In genomic region chr14:15333130-15333529, GRCm38 (mm10) we compare ENCODE assay signal across 18 mouse cellular contexts.
"Had no signal": no experiment of that assay in that cellular context is flagged by ENCODE, and none has a peak within 500 bp of the region (broad histone marks: within the 10 kb centered on the region; RNA-seq: fewer than 3 reads in every experiment).

No protein-coding gene starts in this region.

- H3K27ac ChIP-seq: liver, embryonic 14.5 days; lung, embryonic 15.5 days; macrophage; midbrain, embryonic 12.5 days; neural tube, embryonic 13.5 days; neural tube, embryonic 15.5 days had no signal

- H3K4me1 ChIP-seq: lung, embryonic 15.5 days; megakaryocyte, embryonic 14.5 days; midbrain, embryonic 12.5 days; neural tube, embryonic 13.5 days; neural tube, embryonic 15.5 days had no signal

- H3K27me3 ChIP-seq: lung, embryonic 15.5 days; megakaryocyte, embryonic 14.5 days; midbrain, embryonic 12.5 days; neural tube, embryonic 13.5 days; neural tube, embryonic 15.5 days had no signal

- H3K9me3 ChIP-seq: lung, embryonic 15.5 days; midbrain, embryonic 12.5 days; neural tube, embryonic 13.5 days; neural tube, embryonic 15.5 days had no signal

- H3K4me2 ChIP-seq: lung, embryonic 15.5 days; midbrain, embryonic 12.5 days; neural tube, embryonic 13.5 days; neural tube, embryonic 15.5 days had no signal

- H3K9ac ChIP-seq: liver, embryonic 14.5 days; lung, embryonic 15.5 days; midbrain, embryonic 12.5 days; neural tube, embryonic 13.5 days; neural tube, embryonic 15.5 days had no signal

- H3K36me3 ChIP-seq: lung, embryonic 15.5 days; midbrain, embryonic 12.5 days; neural tube, embryonic 13.5 days; neural tube, embryonic 15.5 days had no signal

- ATAC-seq: lung, postnatal 0 days; midbrain, embryonic 16.5 days had no signal

- DNase-seq: lung, adult 2 months; lung, postnatal 14 days; lung, postnatal 36 days; midbrain, embryonic 14.5 days; right cerebral cortex, postnatal 14 days; thymus, adult 2 months; thymus, postnatal 25 days; thymus, postnatal 4 days had no signal

- H3K4me3 ChIP-seq: lung, embryonic 15.5 days; megakaryocyte, embryonic 14.5 days; midbrain, embryonic 12.5 days; myocyte; neural tube, embryonic 13.5 days; neural tube, embryonic 15.5 days had no signal
